Mouse (Mus musculus): ENCODE measurements around the gene Trabd2b. TPM values are rescaled to one million over a fixed set of nuclear protein-coding genes. Genes with fewer than 3 reads are reported as not detected.

The Trabd2b gene
- polyA plus RNA-seq, 1 experiment from 2014 or later, result 2.0 TPM

Other genes starting within 250 kb of the Trabd2b start
- not detected in 2 replicates for gene Skint11, start 243.3 kb upstream of the Trabd2b start, polyA plus RNA-seq (2014; fragmentation: Nextera tagmentation; extraction: Ambion mirVana)

Data from neural tube, embryonic 11.5 days (tissue).